Mouse (Mus musculus): Measurements from ENCODE around the gene Gm49673. TPM values are rescaled to one million over a fixed set of nuclear protein-coding genes. Genes with fewer than 3 reads are reported as not detected.
"Not testable (repeated sequence)": the region's sequence is repeated elsewhere in the genome, so short reads cannot be mapped to it uniquely, and the experiment has no call there.

Gene Gm49673
- not detected in 2 replicates for polyA plus RNA-seq (2012)

DNA sequence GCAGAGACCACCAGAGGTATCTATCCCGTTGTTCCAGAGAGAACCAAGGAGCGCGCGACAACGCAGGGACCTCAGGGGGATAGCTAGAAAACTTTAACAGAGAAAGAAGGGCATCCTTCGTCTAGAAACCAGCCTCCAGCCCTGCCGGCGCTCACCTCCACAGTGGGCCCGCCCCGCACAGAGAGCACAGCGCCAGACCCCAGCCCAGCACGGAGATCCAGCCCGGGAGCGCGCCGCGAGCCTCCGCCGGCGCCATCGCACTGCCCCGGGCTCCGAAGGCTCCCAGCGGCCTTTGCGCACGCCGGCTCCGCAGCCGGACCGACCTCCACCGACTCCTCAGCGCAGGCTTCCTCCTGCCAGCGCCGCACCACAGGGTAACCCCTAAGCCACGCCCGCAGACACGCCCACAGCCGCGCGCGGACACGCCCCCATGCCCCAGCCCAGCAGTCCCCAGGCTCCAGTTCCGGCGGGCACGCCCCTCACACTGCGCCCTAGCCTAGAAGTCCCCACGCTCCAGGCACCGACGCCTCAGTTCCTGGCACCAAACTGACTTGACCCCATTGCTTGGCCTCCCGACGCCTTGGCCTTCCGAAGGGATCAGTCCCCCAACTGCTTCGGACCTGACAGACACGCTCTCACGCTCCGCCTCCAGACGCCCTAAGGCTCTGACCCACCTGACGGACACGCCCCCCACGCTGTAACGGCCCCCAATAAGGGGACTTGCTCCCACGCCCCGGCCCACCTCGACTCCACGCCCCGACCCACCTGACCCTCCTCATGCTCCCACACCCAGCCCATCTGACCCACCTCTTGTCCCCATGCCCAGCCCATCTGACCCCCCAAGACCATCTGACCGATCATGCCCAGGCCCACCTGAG lies at the start of gene Gm49673, which contains the start of gene Rnaset2a:
TSS of gene Gm49673 (minus strand) at position 350 of the 878 bp plus-strand sequence.
TSS of gene Rnaset2a (minus strand) at position 659 of the 878 bp plus-strand sequence.
- not testable (repeated sequence) for TF ChIP-seq GATA1 (IDR thresholded peaks at IDR 0.05; ENCODE audit: low read length)

DNA sequence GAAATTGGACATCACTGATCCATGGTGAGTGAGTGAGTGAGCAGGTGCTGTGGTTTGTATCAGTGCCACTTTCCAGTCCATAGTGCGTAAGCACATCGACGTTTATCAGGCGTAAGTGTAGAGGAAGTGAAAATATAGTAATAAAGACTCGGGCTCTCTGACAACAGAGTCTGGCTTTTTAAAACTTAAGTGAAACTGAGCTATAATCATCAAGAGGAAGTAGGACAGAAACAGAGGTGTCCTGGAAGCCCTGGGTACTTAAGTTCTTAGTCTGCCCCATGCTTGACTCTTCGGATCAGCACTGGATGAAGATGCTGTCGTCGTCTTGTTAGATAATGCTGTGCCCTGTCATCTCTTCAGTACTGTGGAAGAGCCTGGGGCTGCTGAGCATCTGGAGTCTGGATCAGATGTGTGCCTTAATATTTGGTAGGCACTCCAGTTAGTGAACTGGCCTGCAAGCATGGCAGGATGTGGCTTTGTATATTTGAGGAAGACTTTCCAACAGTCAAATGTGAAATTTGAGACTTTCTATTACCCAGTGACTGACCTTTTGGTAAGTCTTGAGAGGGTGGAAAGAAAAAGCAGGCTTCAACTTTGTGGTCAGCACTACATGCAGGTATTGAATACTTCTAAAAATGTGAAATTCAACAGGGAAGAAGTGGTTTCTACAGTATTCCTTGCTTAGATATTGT lies 48.2 kb upstream of the Gm49673 start:
- TF ChIP-seq GATA1 (IDR thresholded peaks at IDR 0.05; ENCODE audit: low read length) = no peak

DNA sequence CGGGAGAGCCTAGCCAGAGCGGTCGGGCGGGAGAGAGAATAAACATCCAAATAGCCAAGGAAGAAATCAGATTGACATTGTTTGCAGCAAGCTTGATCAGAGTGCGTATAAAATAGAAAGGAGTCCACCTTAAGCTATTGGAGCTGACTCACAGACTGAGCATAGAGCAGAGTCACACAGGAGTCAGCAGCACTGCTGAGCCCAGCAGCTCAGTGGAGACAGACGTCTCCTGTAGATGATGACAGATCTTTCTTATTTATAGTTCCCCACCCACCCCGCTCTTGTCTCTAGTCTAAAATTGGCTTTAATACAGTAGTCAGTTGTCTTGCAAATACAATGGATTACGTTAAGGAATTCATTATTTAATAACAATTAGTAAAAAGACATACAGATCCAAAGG lies 46.1 kb upstream of the Gm49673 start:
- TF ChIP-seq GATA1 (IDR thresholded peaks at IDR 0.05; ENCODE audit: low read length) = no peak

DNA sequence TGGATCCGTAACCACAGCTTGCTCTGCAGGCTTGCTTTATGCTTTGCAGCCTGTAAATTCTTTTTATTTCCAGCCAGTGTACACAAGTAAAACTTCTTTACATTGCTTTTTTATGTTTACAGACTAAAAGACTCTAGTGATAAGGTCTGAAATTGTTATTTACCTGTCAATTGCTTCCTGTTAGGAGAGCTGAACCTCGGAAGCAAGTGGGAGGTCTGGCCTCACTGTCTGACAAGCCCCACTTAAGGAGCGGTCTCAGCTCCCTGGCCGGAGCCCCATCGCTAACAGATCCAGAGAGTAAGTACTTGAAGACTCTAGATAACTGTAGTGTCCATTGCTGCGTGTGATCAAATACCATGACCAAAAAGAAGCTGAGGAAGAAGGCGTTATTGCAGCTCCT lies 36.6 kb upstream of the Gm49673 start:
- no peak for TF ChIP-seq GATA1 (IDR thresholded peaks at IDR 0.05; ENCODE audit: low read length)

DNA sequence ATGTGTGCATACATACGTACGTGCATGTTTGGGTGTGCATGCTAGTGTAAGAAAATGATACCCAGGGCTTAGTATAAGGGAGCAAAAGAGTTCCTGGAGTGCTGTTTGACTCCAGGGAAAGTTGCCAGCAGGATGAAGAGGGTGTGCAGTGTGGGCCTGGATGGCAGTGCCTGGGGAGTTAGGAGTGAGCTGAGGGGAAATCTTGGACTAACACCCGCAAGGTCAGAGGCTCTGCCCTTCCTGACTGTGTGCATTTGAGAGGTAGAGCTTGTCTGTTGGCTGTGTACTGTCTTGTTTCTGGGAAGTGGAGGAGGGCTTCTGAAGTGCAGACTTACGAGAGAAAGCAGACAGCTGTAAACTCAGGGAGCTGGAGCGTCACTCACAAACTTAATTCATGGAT lies 36.2 kb upstream of the Gm49673 start:
- TF ChIP-seq GATA1 (IDR thresholded peaks at IDR 0.05; ENCODE audit: low read length) = no peak

DNA sequence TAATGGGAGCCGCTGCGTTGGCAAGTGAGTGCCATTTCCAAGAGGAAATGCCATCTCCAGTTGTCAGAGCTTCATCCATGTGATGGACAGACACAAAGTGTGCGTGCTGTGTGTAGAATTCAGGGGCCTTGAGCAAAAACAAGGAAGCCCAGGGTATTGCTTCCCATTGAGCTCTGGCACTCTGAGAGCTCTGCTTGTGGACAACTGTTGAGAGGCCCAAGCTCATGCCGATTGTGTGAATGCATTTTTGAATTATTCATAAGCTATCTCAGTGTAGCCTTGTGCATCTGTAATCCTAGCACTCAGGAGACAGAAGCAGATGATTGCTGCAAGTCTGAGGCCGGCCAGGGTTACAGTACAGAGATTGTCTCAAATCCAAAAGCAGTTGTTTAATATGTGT lies 29.5 kb upstream of the Gm49673 start:
- no peak for TF ChIP-seq GATA1 (IDR thresholded peaks at IDR 0.05; ENCODE audit: low read length)

DNA sequence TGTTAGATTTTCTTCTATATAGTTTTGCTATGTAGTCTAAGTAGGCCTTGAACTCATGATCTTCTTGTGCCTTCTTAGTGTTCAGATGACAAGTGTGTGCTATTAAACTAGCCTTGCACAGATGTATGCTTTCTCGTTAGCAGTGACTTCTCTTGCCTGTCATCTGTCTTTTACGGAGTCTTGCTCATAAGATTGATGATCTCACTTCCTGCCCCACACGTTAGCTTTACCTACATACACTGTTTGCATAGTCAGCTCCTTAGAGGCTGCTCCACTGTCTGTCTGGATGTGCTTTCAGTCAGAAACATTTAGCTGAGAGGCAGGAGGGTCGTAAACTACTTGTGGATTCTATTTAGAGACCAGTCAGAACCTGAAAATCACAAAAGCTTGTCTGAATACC lies 23.5 kb upstream of the Gm49673 start:
- TF ChIP-seq GATA1 (IDR thresholded peaks at IDR 0.05; ENCODE audit: low read length) = no peak

DNA sequence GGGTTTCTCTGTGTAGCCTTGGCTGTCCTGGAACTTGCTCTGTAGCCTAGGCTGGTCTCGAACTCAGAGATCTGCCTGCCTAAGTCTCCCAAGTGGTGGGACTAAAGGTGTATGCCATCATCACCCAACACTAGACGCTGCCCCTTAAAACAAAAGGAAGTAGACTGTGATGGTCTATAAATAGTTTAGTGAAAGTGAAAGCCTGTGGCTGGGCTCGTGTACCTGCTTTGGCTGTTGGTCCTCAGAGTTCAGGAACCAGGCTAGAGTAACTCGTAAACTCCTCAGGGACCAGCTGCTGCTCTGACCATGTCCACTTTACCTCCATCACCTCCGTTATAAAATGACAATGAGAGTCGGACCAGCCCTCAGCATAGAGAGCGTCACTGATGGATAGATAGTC lies 22.7 kb upstream of the Gm49673 start:
- TF ChIP-seq GATA1 (IDR thresholded peaks at IDR 0.05; ENCODE audit: low read length) = no peak

DNA sequence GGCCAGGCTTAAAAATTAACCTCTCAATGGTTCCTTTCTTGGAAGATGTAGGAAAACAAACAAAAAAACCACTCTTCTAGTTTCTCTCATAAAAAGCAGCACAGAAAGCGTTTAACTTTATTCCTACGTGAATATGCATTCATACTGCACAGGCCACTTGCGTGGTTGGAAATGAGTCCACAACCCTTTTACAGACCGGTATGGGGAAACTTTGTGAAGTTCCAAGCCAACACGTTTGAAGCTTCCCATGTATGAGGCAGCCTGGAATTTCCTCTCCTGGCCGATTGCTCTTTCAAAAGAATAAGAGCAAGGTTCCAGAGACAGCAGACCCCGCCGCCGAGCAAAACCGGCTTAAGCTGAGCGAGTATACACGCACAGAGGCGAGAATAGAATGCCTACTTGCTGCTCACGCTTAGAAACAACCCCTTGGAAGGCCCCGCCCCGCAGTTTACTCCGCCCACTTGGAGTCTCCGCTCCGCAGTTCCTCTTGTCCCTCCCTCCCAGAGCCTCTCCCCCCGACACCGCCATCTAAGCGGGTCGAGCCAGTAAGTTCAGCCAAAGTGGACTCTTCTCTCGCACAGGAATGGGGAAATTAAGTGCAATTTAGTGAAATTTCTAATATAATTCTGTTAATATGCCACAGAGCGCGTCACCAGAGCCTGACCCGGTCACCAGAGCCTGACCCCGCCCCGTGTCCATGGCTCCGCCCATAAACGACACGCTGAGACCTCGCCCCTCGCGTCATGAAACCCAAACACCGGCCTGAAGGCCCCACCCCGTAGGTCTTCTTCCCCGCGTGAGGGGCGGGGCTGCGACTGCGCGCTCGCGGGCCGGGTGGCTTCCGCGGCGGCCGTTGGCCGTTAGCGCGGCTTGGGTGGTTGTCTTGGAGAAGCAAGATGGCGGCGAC lies 17.4 kb upstream of the Gm49673 start, which contains the start of gene Fgfr1op:
TSS of gene Fgfr1op (plus strand) at position 801 of the 907 bp plus-strand sequence.
- not testable (repeated sequence) for TF ChIP-seq GATA1 (IDR thresholded peaks at IDR 0.05; ENCODE audit: low read length)

Other genes starting within 250 kb of the Gm49673 start
- 0.37 TPM in 2 replicates for gene Tagap, start 221.8 kb downstream of the Gm49673 start, polyA plus RNA-seq (2012)
- 10.2 and 12.6 TPM in 2 replicates for gene Rsph3a, start 202.2 kb downstream of the Gm49673 start, polyA plus RNA-seq (2012)
- gene Rnaset2a, start 309 bp upstream of the Gm49673 start, polyA plus RNA-seq (2012) = 26.7 and 33.1 TPM in 2 replicates
- 7.1 and 16.5 TPM in 2 replicates for gene Fgfr1op, start 17.7 kb upstream of the Gm49673 start, polyA plus RNA-seq (2012)
- gene Ccr6, start 88.3 kb upstream of the Gm49673 start, polyA plus RNA-seq (2012) = not detected in 2 replicates
- gene Mpc1, start 135.1 kb upstream of the Gm49673 start, polyA plus RNA-seq (2012) = 22.3 and 24.1 TPM in 2 replicates
- gene Sft2d1, start 163.3 kb upstream of the Gm49673 start, polyA plus RNA-seq (2012) = 41.1 and 51.8 TPM in 2 replicates
- gene Prr18, start 189.7 kb upstream of the Gm49673 start, polyA plus RNA-seq (2012) = 0.27 and 0.35 TPM in 2 replicates
- 0.08 TPM in 1 of 2 replicates, not detected in the other for gene T2, start 208.2 kb upstream of the Gm49673 start, polyA plus RNA-seq (2012)

All from G1E-ER4 (cell line).